Mouse (Mus musculus) cerebellum, adult 2 months (tissue): ENCODE results near the gene Ncbp1.

ENCODE experiments used
- CTCF ChIP-seq: fragments of 200-500 bp; IDR thresholded peaks from 2 replicates; pipeline ENCODE4 v1.5.1; 2011; ENCODE audit warnings: low read depth, mild to moderate bottlenecking, control low read depth, low read length, moderate library complexity, borderline replicate concordance; ENCODE audit not compliant: insufficient read depth
- POLR2A ChIP-seq: fragments of 200-500 bp; IDR thresholded peaks from 2 replicates; pipeline ENCODE4 v1.6.1; 2011; ENCODE audit warnings: low read length, control low read depth, borderline replicate concordance; ENCODE audit not compliant: insufficient read depth

DNA sequence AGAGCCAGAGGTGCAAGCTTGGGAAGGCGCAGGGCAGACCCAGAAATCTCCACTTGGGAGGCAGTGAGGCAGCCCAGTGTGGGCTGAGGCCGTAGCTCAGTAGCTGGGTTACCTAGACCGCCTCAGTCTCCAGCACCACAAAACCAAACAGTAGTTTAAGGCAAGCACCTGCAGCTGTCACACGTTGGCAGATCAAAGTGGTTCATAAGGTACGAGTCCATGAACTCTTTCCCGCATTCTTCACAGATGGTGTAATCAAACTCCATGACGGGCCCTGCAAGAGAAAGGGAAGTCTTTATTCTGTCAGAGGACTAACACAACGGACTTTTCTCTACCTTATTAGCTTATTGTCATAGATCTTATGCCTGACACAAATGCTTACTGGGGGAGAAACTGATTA lies 47.0 kb downstream of the Ncbp1 start:
- TF ChIP-seq CTCF: no peak
- no peak for TF ChIP-seq POLR2A
